Mouse (Mus musculus): ENCODE measurements at regions not wholly inside any gene's neighbourhood (a gene's known extent, or its start where the extent isn't known, plus 50 kb on each side); places are given as distances from the start of the nearest gene placed in this dataset.

DNA sequence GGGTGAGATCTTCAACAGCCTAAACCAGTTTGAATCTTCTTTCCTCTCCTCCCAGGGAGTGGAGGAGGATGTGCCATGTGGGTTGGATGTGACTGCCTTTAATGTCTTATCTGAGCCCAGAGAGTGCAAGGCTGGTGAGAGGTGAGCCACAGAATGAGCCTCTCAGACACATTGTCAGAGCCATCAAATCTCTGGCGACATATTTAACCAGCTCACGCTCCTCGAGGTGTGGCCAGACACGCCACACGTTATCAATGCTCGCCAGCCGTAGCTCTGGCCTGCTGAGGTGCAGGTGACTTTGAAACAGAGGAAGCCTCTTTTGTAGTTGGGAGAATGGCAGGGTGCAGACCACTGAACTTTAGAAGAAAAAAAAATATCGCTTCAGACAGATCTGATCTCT, 463.5 kb upstream of the Kcnab2 start:
- no peak for TF ChIP-seq CHD2 (IDR thresholded peaks at IDR 0.05; ENCODE audit: low read length)
- no peak for TF ChIP-seq MXI1 (IDR thresholded peaks at IDR 0.05; ENCODE audit: low read depth, low read length)
- TF ChIP-seq CTCF (conservative IDR thresholded peaks at IDR 0.05 in 1 of 2, IDR thresholded peaks at IDR 0.05 in 1 of 2; ENCODE audit: low read depth in 2 of 2, low read length in 2 of 2): no peak
- TF ChIP-seq POLR2A (IDR thresholded peaks at IDR 0.05; ENCODE audit: low read depth, low read length): no peak
- TF ChIP-seq NELFE (IDR thresholded peaks at IDR 0.05; ENCODE audit: low read depth, low read length): no peak
- no peak for TF ChIP-seq USF2 (conservative IDR thresholded peaks at IDR 0.05; ENCODE audit: low read depth, low read length)
- TF ChIP-seq EP300 (IDR thresholded peaks at IDR 0.05; ENCODE audit: low read length): no peak
- no peak for TF ChIP-seq USF1 (IDR thresholded peaks at IDR 0.05; ENCODE audit: low read depth, low read length)
- no peak for TF ChIP-seq UBTF (IDR thresholded peaks at IDR 0.05; ENCODE audit: low read depth, low read length)
- no peak for TF ChIP-seq MYC (IDR thresholded peaks at IDR 0.05; ENCODE audit: low read depth, low read length)
- TF ChIP-seq MAX (IDR thresholded peaks at IDR 0.05; ENCODE audit: low read length): no peak
- TF ChIP-seq SIN3A (IDR thresholded peaks at IDR 0.05; ENCODE audit: low read length): no peak
